Mouse (Mus musculus) G1E (cell line): Measurements from ENCODE around the gene Nbas.

Experiments used
- CTCF ChIP-seq: IDR thresholded peaks from 2 replicates; pipeline ENCODE4 v1.5.1; 2012; ENCODE audit warnings: low read depth, low read length, inconsistent platforms, mixed read lengths
- GATA1 ChIP-seq: IDR thresholded peaks from 2 replicates; pipeline ENCODE4 v1.6.1; 2012; ENCODE audit warnings: borderline replicate concordance, low read length, inconsistent platforms, mixed read lengths
- GATA2 ChIP-seq: IDR thresholded peaks from 2 replicates; pipeline ENCODE4 v1.6.1; 2012; ENCODE audit warnings: low read depth, low read length, inconsistent platforms, borderline replicate concordance
- POLR2AphosphoS5 ChIP-seq: IDR thresholded peaks from 2 replicates; pipeline ENCODE4 v1.6.1; 2012; ENCODE audit warnings: low read depth, low read length, inconsistent platforms; ENCODE audit not compliant: insufficient replicate concordance

DNA sequence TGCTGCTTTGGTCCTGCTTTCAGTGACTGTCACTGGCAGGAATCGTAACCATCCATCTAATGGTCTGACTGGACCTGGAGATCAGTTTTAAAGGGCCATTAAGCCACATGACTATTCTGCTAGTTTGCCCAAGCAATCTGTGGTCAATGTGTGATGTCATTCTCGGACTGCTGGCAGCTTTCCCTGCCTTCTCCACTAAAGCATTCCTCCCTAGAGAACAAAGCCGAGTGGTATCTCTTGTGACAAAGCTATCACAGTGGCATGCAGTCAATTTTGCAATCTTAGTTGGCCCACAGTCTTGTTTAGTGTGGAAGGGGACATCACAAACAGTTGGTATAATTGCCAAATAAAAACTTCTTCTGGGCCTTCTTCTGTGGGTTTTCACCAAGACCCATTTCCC is 13.9 kb upstream of the Nbas start:
- TF ChIP-seq CTCF (no peak), POLR2AphosphoS5 (no peak), GATA1 (no peak), GATA2 (no peak)
